Mouse (Mus musculus): Measurements from ENCODE around the gene Snx25. TPM values are rescaled to one million over a fixed set of nuclear protein-coding genes. Genes with fewer than 3 reads are reported as not detected.
"Not testable (repeated sequence)": the region's sequence is repeated elsewhere in the genome, so short reads cannot be mapped to it uniquely, and the experiment has no call there.

Snx25 gene
- polyA plus RNA-seq, 2 experiments, result 4.2 to 4.3 TPM

DNA sequence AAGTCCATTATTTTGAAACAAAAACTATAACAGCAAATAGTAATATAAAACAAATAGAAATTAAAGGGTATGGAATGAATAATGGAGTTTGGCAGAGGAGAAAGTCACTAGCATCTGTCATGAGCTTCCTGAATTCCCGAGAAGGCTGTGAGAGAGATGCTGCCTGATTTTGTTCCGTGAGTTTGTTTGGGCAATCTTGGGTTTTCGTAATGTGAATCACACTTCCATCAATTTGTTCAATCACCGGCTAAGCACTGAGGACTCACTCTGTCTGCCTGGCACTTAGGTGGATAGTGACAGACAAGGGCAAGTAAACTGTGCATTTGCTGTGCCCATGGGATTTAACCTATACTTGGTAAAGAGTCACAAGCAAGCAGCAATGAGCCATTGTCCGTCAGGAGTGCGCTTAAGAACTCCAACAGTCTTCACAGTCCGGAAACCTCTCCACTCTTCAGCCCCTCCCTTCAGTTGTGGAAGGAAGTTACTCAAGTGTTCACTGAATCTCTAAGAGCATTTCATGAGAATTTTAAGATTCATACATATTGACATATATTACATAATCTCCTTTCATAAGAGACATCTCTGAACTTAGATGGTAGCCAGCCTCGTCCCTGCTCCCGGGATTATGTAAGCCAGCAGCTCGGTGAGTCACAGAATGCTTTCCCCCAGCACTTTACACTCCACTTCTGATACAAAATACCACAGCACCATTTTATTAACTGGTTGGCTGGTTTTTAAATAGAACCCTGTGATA lies 13.9 kb downstream of the Snx25 start:
- H3K4me2 ChIP-seq (ENCODE audit: low read depth), result no peak overlapping the region

DNA sequence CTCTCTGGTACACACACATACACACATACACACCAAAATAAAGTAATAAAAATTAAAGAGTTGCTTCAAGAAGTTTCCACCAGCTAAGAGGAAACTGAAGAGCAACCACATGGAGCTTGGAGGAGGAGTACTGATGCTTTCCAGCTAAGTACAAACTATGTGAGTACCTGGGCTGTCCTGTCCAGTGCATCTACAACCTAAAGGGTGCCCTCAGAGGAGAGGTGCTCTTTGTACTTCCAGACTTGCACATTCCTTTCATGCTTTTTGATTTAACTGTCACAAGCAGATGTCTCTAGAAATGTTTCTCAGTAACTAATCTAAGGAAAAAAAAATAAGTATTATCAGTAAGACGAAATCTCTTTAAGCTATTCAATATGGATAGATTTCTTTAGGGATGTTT lies 14.6 kb downstream of the Snx25 start:
- H3K9ac ChIP-seq (replicated peaks), result no peak overlapping the region
- no peak for DNase-seq (ENCODE audit: low read depth in 3 of 3, low spot score in 3 of 3)
- ATAC-seq (ENCODE audit: insufficient read depth), result no peak
- no peak overlapping the region for H3K4me3 ChIP-seq (ENCODE audit: insufficient read depth in 1 of 2, low read depth in 2 of 2, low read length in 2 of 2)
- no peak overlapping the region for H3K27ac ChIP-seq
- TF ChIP-seq CTCF (IDR thresholded peaks at IDR 0.05; ENCODE audit: low read depth), result no peak
- TF ChIP-seq EP300 (IDR thresholded peaks at IDR 0.05; ENCODE audit: low read depth), result no peak
- H3K4me1 ChIP-seq (replicated peaks; ENCODE audit: control insufficient read depth in 2 of 2, insufficient read depth in 2 of 2, low read length in 1 of 2), result no peaks in the 10 kb centered on the region
- no peak overlapping the region for H3K4me2 ChIP-seq (ENCODE audit: low read depth)
- 56% methylated on average over 1 of the region's 1 CpGs for WGBS (ENCODE audit: insufficient replicate concordance)
- no peaks in the 10 kb centered on the region for H3K27me3 ChIP-seq (ENCODE audit: control insufficient read depth, insufficient read depth, low read length)
- no peaks in the 10 kb centered on the region for H3K36me3 ChIP-seq (replicated peaks; ENCODE audit: control insufficient read depth, insufficient read depth, low read depth)
- H3K9me3 ChIP-seq (ENCODE audit: control insufficient read depth, low read length), result no peaks in the 10 kb centered on the region

More for the DNA sequence above, 13.9 kb downstream of the Snx25 start:
- H3K27ac ChIP-seq, result no peak overlapping the region
- H3K9me3 ChIP-seq (ENCODE audit: control insufficient read depth, low read length), result no peaks in the 10 kb centered on the region
- no peak overlapping the region for H3K9ac ChIP-seq (replicated peaks)
- TF ChIP-seq CTCF (IDR thresholded peaks at IDR 0.05; ENCODE audit: low read depth) (no peak), EP300 (IDR thresholded peaks at IDR 0.05; ENCODE audit: low read depth) (no peak)
- 69% methylated on average over 10 of the region's 10 CpGs for WGBS (ENCODE audit: insufficient replicate concordance)
- ATAC-seq (ENCODE audit: insufficient read depth), result no peak
- peaks cover 0 to 1% of the 10 kb centered on the region in 2 experiments; a peak in 2 of 4 replicates for H3K4me1 ChIP-seq (replicated peaks; ENCODE audit: control insufficient read depth in 2 of 2, insufficient read depth in 2 of 2, low read length in 1 of 2)
- H3K4me3 ChIP-seq (ENCODE audit: insufficient read depth in 1 of 2, low read depth in 2 of 2, low read length in 2 of 2), result no peak overlapping the region
- no peak for DNase-seq (ENCODE audit: low read depth in 3 of 3, low spot score in 3 of 3)
- no peaks in the 10 kb centered on the region for H3K36me3 ChIP-seq (replicated peaks; ENCODE audit: control insufficient read depth, insufficient read depth, low read depth)
- H3K27me3 ChIP-seq (ENCODE audit: control insufficient read depth, insufficient read depth, low read length), result no peaks in the 10 kb centered on the region

DNA sequence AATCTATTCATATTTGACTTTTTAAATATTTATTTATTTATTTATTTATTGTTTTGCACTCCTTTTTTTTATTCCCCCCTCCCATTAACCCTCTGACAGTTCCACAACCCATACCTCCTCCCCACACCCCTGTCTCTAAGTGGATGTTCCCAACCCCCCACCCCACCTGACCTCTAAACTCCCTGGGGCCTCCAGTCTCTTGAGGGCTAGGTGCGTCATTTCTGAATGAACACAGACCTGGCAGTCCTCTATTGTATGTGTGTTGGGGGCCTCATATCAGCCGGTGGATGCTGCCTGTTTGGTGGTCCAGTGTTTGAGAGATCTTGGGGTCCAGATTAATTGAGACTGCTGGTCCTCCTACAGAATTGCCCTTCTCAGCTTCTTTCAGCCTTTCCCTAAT lies 16.4 kb downstream of the Snx25 start:
- not testable (repeated sequence) for H3K27me3 ChIP-seq (ENCODE audit: control insufficient read depth, insufficient read depth, low read length); H3K4me3 ChIP-seq (ENCODE audit: insufficient read depth in 1 of 2, low read depth in 2 of 2, low read length in 2 of 2); H3K27ac ChIP-seq; ATAC-seq (ENCODE audit: insufficient read depth); H3K9ac ChIP-seq (replicated peaks); H3K9me3 ChIP-seq (ENCODE audit: control insufficient read depth, low read length); DNase-seq (ENCODE audit: low read depth in 3 of 3, low spot score in 3 of 3); H3K36me3 ChIP-seq (replicated peaks; ENCODE audit: control insufficient read depth, insufficient read depth, low read depth); H3K4me2 ChIP-seq (ENCODE audit: low read depth); H3K4me1 ChIP-seq (replicated peaks; ENCODE audit: control insufficient read depth in 2 of 2, insufficient read depth in 2 of 2, low read length in 1 of 2)
- 66% methylated on average over 2 of the region's 2 CpGs for WGBS (ENCODE audit: insufficient replicate concordance)

DNA sequence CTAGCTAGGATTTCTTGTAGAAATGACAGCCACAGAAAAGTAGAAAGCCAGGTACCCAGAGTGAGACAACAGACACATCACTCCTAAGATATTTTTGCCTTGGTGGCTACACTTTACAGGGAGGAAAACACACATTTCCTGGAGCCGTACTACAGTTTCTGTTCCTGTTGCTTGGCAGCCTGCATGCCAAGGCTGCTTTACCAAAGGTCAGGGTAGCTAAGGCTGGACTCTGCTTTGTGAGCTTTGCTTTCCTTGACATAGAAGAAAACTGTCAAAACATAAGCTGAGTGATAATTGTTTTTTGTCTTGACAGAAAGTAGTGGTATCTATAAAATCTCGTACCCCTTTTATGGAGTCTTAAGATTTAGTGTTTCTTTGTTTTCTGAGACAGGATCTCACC lies 21.5 kb downstream of the Snx25 start:
- H3K4me3 ChIP-seq (ENCODE audit: insufficient read depth in 1 of 2, low read depth in 2 of 2, low read length in 2 of 2), result no peak overlapping the region
- H3K9me3 ChIP-seq (ENCODE audit: control insufficient read depth, low read length), result no peaks in the 10 kb centered on the region
- no peak overlapping the region for H3K4me2 ChIP-seq (ENCODE audit: low read depth)
- no peaks in the 10 kb centered on the region for H3K27me3 ChIP-seq (ENCODE audit: control insufficient read depth, insufficient read depth, low read length)
- H3K9ac ChIP-seq (replicated peaks), result no peak overlapping the region
- DNase-seq (ENCODE audit: low read depth in 3 of 3, low spot score in 3 of 3) (no peak), ATAC-seq (ENCODE audit: insufficient read depth) (no peak)
- 57% methylated on average over 2 of the region's 2 CpGs for WGBS (ENCODE audit: insufficient replicate concordance)
- no peaks in the 10 kb centered on the region for H3K36me3 ChIP-seq (replicated peaks; ENCODE audit: control insufficient read depth, insufficient read depth, low read depth)
- no peak for TF ChIP-seq EP300 (IDR thresholded peaks at IDR 0.05; ENCODE audit: low read depth)
- TF ChIP-seq CTCF (IDR thresholded peaks at IDR 0.05; ENCODE audit: low read depth), result no peak
- H3K27ac ChIP-seq, result no peak overlapping the region
- H3K4me1 ChIP-seq (replicated peaks; ENCODE audit: control insufficient read depth in 2 of 2, insufficient read depth in 2 of 2, low read length in 1 of 2), result no peaks in the 10 kb centered on the region

DNA sequence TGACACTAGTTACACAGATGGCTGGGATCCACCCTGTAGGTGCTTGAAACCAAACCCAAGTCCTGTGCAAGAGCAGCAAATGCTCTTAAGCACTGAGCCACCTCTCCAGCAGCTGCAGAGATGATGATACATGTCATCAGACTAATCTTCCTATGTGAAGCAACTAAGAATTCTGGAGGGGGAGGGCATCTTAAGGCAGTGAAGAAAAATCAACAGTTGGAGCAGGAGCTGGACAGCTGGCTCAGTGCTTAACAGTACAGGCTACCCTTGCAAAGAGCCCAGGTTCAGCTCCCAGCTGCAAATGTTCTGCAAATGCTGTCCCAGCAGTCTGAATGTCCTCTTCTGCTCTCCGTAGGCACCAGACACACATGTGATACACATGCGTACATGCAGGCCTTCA lies 29.5 kb downstream of the Snx25 start:
- H3K9ac ChIP-seq (replicated peaks), result no peak overlapping the region
- H3K36me3 ChIP-seq (replicated peaks; ENCODE audit: control insufficient read depth, insufficient read depth, low read depth), result no peaks in the 10 kb centered on the region
- WGBS (ENCODE audit: insufficient replicate concordance), result 73% methylated on average over 2 of the region's 2 CpGs
- ATAC-seq (ENCODE audit: insufficient read depth) (no peak), DNase-seq (ENCODE audit: low read depth in 3 of 3, low spot score in 3 of 3) (no peak)
- no peak overlapping the region for H3K4me2 ChIP-seq (ENCODE audit: low read depth)
- no peaks in the 10 kb centered on the region for H3K27me3 ChIP-seq (ENCODE audit: control insufficient read depth, insufficient read depth, low read length)
- H3K9me3 ChIP-seq (ENCODE audit: control insufficient read depth, low read length), result no peaks in the 10 kb centered on the region
- H3K4me1 ChIP-seq (replicated peaks; ENCODE audit: control insufficient read depth in 2 of 2, insufficient read depth in 2 of 2, low read length in 1 of 2), result no peaks in the 10 kb centered on the region
- H3K27ac ChIP-seq, result no peak overlapping the region
- H3K4me3 ChIP-seq (ENCODE audit: insufficient read depth in 1 of 2, low read depth in 2 of 2, low read length in 2 of 2), result no peak overlapping the region
- TF ChIP-seq EP300 (IDR thresholded peaks at IDR 0.05; ENCODE audit: low read depth) (no peak), CTCF (IDR thresholded peaks at IDR 0.05; ENCODE audit: low read depth) (no peak)

Data from liver, embryonic 14.5 days (tissue).